Mouse (Mus musculus) liver, embryonic 15.5 days (tissue): ENCODE measurements around the gene Rab4a. TPM values are rescaled to one million over a fixed set of nuclear protein-coding genes. Genes with fewer than 3 reads are reported as not detected.

Experiments used
- ATAC-seq: fragments of 200-750 bp; cut with Nextera tagmentation; 2 replicates; pipeline ENCODE4 v1.8.0; 2017; ENCODE audit warnings: moderate number of reproducible peaks, mild to moderate bottlenecking, moderate library complexity; ENCODE audit not compliant: insufficient read depth
- H3K27ac ChIP-seq: fragments of 300-500 bp; sonication (generic); replicated peaks from 2 replicates; pipeline ENCODE4 v1.5.1; 2015; ENCODE audit warnings: mild to moderate bottlenecking, inconsistent platforms
- H3K27me3 ChIP-seq: fragments of 300-500 bp; sonication (generic); 2 replicates; pipeline ENCODE4 v1.6.1; 2015; ENCODE audit warnings: mild to moderate bottlenecking, inconsistent platforms
- H3K36me3 ChIP-seq: fragments of 300-500 bp; sonication (generic); replicated peaks from 2 replicates; pipeline ENCODE4 v1.6.1; 2015; ENCODE audit warnings: moderate library complexity, mild to moderate bottlenecking, inconsistent platforms
- H3K4me1 ChIP-seq: fragments of 300-500 bp; sonication (generic); replicated peaks from 2 replicates; pipeline ENCODE4 v1.6.1; 2015; ENCODE audit warnings: inconsistent platforms
- H3K4me2 ChIP-seq: fragments of 300-500 bp; sonication (generic); 2 replicates; pipeline ENCODE4 v1.6.1; 2015; ENCODE audit warnings: moderate library complexity, mild to moderate bottlenecking, inconsistent platforms
- H3K4me3 ChIP-seq: fragments of 300-500 bp; sonication (generic); replicated peaks from 2 replicates; pipeline ENCODE4 v1.5.1; 2015; ENCODE audit warnings: mild to moderate bottlenecking, inconsistent platforms
- H3K9ac ChIP-seq: fragments of 300-500 bp; sonication (generic); 2 replicates; pipeline ENCODE4 v1.6.1; 2015; ENCODE audit warnings: moderate library complexity, mild to moderate bottlenecking, inconsistent platforms
- H3K9me3 ChIP-seq: fragments of 300-500 bp; sonication (generic); replicated peaks from 2 replicates; pipeline ENCODE4 v1.6.1; 2016; ENCODE audit warnings: inconsistent platforms
- WGBS: fragments of 180-500 bp; shearing (Covaris S2); methylation state at CpG from one replicate; pipeline ENCODE4 v1.1.7; 2015; ENCODE audit warnings: mixed read lengths; ENCODE audit not compliant: insufficient replicate concordance; 5-methylcytosine and 5-hydroxymethylcytosine counted together
- polyA plus RNA-seq: library from polyadenylated mRNA; unstranded; fragments of >200 nt; fragmentation: Nextera tagmentation; extraction: Ambion mirVana; gene quantifications from 2 replicates; pipeline ENCODE4 v1.2.1, GENCODE M21; 2015

The Rab4a gene
- polyA plus RNA-seq, 1 experiment from 2014 or later = 28.8 TPM

- Histone ChIP-seq H3K27ac (no peak overlapping the region), H3K4me2 (no peak overlapping the region), H3K9ac (no peak overlapping the region), H3K36me3 (no peaks in the 10 kb centered on the region), H3K27me3 (peaks cover 55% of the 10 kb centered on the region), H3K4me3 (no peak overlapping the region), H3K4me1 (no peaks in the 10 kb centered on the region), H3K9me3 (no peaks in the 10 kb centered on the region)
- no peak for ATAC-seq
- 61% methylated on average over 7 of the region's 7 CpGs for WGBS
Measured at GRCm38 (mm10) chr8:123865786-123866185, 60.0 kb downstream of the Rab4a start.

- no peak overlapping the region for H3K27ac ChIP-seq
- H3K27me3 ChIP-seq = peaks cover 45% of the 10 kb centered on the region
- H3K4me3 ChIP-seq = no peak overlapping the region
- H3K9ac ChIP-seq = no peak overlapping the region
- no peaks in the 10 kb centered on the region for H3K9me3 ChIP-seq
- H3K36me3 ChIP-seq = no peaks in the 10 kb centered on the region
- no peak overlapping the region for H3K4me2 ChIP-seq
- WGBS = 39% methylated on average over 5 of the region's 5 CpGs
- no peak for ATAC-seq
- H3K4me1 ChIP-seq = no peaks in the 10 kb centered on the region
Measured at GRCm38 (mm10) chr8:123866971-123867370, 61.2 kb downstream of the Rab4a start.

- WGBS = 69% methylated on average over 9 of the region's 9 CpGs
- no peak for ATAC-seq
- 0 out of 2 replicates have a peak, but pooled peaks cover 3% of the 10 kb centered on the region for H3K27me3 ChIP-seq
- H3K4me2 ChIP-seq = no peak overlapping the region
- no peak overlapping the region for H3K4me3 ChIP-seq
- H3K9ac ChIP-seq = no peak overlapping the region
- H3K9me3 ChIP-seq = no peaks in the 10 kb centered on the region
- no peaks in the 10 kb centered on the region for H3K36me3 ChIP-seq
- no peak overlapping the region for H3K27ac ChIP-seq
- no peaks in the 10 kb centered on the region for H3K4me1 ChIP-seq
Measured at GRCm38 (mm10) chr8:123872048-123872447, 66.3 kb downstream of the Rab4a start.

- no peak overlapping the region for H3K4me2 ChIP-seq
- H3K36me3 ChIP-seq = no peaks in the 10 kb centered on the region
- H3K27ac ChIP-seq = no peak overlapping the region
- no peak overlapping the region for H3K4me3 ChIP-seq
- no peaks in the 10 kb centered on the region; the same call in 1 of the 2 replicates for H3K27me3 ChIP-seq
- H3K9ac ChIP-seq = no peak overlapping the region
- H3K4me1 ChIP-seq = no peaks in the 10 kb centered on the region
- ATAC-seq = no peak
- H3K9me3 ChIP-seq = no peaks in the 10 kb centered on the region
- 62% methylated on average over 6 of the region's 6 CpGs for WGBS
Measured at GRCm38 (mm10) chr8:123873364-123873763, 67.6 kb downstream of the Rab4a start.

GRCm38 (mm10) chr8:123874324-123874723 is 68.5 kb downstream of the Rab4a start:
- Histone ChIP-seq H3K36me3 (no peaks in the 10 kb centered on the region), H3K9me3 (no peaks in the 10 kb centered on the region), H3K27me3 (no peaks in the 10 kb centered on the region; the same call in 1 of the 2 replicates), H3K4me2 (no peak overlapping the region), H3K27ac (no peak overlapping the region), H3K4me3 (no peak overlapping the region), H3K4me1 (no peaks in the 10 kb centered on the region), H3K9ac (no peak overlapping the region)
- no peak for ATAC-seq
- WGBS = 69% methylated on average over 11 of the region's 11 CpGs

GRCm38 (mm10) chr8:123877865-123878264 is 72.1 kb downstream of the Rab4a start:
- Histone ChIP-seq H3K4me2 (no peak overlapping the region), H3K36me3 (no peaks in the 10 kb centered on the region), H3K4me1 (no peaks in the 10 kb centered on the region), H3K27me3 (peaks cover 3% of the 10 kb centered on the region), H3K9ac (no peak overlapping the region), H3K9me3 (no peaks in the 10 kb centered on the region), H3K27ac (no peak overlapping the region), H3K4me3 (no peak overlapping the region)
- 59% methylated on average over 2 of the region's 2 CpGs for WGBS
- no peak for ATAC-seq

GRCm38 (mm10) chr8:123880271-123880670 is 74.5 kb downstream of the Rab4a start:
- H3K9me3 ChIP-seq = no peaks in the 10 kb centered on the region
- H3K27me3 ChIP-seq = peaks cover 27% of the 10 kb centered on the region
- no peak overlapping the region for H3K9ac ChIP-seq
- no peaks in the 10 kb centered on the region for H3K4me1 ChIP-seq
- H3K4me3 ChIP-seq = no peak overlapping the region
- WGBS = 45% methylated on average over 10 of the region's 10 CpGs
- H3K4me2 ChIP-seq = no peak overlapping the region
- no peaks in the 10 kb centered on the region for H3K36me3 ChIP-seq
- ATAC-seq = no peak
- no peak overlapping the region for H3K27ac ChIP-seq

GRCm38 (mm10) chr8:123880821-123881350 is 75.1 kb downstream of the Rab4a start:
- H3K4me2 ChIP-seq = no peak overlapping the region
- no peak overlapping the region for H3K9ac ChIP-seq
- no peak for ATAC-seq
- 34% methylated on average over 4 of the region's 4 CpGs for WGBS
- H3K4me1 ChIP-seq = no peaks in the 10 kb centered on the region
- H3K27me3 ChIP-seq = peaks cover 33% of the 10 kb centered on the region
- no peak overlapping the region for H3K27ac ChIP-seq
- no peak overlapping the region for H3K4me3 ChIP-seq
- no peaks in the 10 kb centered on the region for H3K36me3 ChIP-seq
- no peaks in the 10 kb centered on the region for H3K9me3 ChIP-seq

GRCm38 (mm10) chr8:123882412-123882811 is 76.6 kb downstream of the Rab4a start:
- Histone ChIP-seq H3K9me3 (no peaks in the 10 kb centered on the region), H3K4me2 (no peak overlapping the region), H3K27me3 (peaks cover 43% of the 10 kb centered on the region), H3K4me3 (no peak overlapping the region), H3K9ac (no peak overlapping the region), H3K27ac (no peak overlapping the region), H3K4me1 (no peaks in the 10 kb centered on the region), H3K36me3 (no peaks in the 10 kb centered on the region)
- ATAC-seq = no peak
- 45% methylated on average over 2 of the region's 2 CpGs for WGBS

- WGBS = 65% methylated on average over 4 of the region's 4 CpGs
Measured at GRCm38 (mm10) chr8:123883094-123883493, 77.3 kb downstream of the Rab4a start.

More at GRCm38 (mm10) chr8:123883094-123883493, 77.3 kb downstream of the Rab4a start:
- no peak for ATAC-seq
- no peaks in the 10 kb centered on the region for H3K36me3 ChIP-seq
- H3K27me3 ChIP-seq = peaks cover 43% of the 10 kb centered on the region
- H3K4me2 ChIP-seq = no peak overlapping the region
- H3K27ac ChIP-seq = no peak overlapping the region
- no peaks in the 10 kb centered on the region for H3K4me1 ChIP-seq
- no peak overlapping the region for H3K4me3 ChIP-seq
- no peak overlapping the region for H3K9ac ChIP-seq
- H3K9me3 ChIP-seq = no peaks in the 10 kb centered on the region
